Mouse (Mus musculus) spleen, adult 18-20 months (tissue): ENCODE data around the gene Mast4.

Experiments used
- DNase-seq, 2 experiments: peaks; one replicate each; pipeline ENCODE4 v3.0.0; 2022; ENCODE audit warnings: mixed read lengths in 2 of 2

Gene Mast4

DNA sequence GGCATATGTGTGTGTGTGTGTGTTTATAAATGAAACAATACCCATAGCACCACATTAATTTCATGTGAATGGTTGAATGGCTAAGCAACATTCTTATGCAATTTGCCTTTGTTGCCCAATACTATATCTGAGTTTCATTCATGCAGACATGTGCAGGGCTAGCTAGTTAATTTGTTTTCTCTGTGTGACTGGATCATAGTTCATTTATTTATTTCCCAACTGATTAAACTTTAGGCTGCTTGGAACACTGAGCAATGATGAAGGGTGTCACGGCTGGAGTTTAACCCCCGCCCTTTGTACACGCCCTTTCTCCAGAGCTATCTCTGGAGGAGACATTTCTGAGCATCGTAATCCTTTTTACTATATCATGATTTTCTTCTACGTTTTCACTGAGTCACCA lies 481.4 kb downstream of the Mast4 start:
- DNase-seq: no peak

DNA sequence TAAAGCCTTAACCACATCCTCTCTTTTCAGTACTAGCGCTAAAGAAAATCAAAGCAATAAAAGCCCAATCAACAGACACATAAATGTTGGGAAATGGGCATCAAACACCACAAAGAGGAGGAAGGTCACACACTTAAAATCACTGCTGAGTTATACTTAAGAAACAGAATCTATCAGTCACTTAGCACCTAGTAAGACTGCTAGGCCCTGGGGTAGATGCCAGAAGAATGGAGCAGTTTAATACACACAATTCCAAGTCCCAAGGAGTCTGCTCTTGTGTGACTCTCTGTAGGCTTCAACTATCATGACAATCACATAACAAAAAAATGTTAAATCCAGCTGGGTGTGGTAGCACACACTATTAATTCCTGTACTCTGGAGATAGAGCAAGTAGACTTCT lies 483.0 kb downstream of the Mast4 start:
- no peak for DNase-seq

DNA sequence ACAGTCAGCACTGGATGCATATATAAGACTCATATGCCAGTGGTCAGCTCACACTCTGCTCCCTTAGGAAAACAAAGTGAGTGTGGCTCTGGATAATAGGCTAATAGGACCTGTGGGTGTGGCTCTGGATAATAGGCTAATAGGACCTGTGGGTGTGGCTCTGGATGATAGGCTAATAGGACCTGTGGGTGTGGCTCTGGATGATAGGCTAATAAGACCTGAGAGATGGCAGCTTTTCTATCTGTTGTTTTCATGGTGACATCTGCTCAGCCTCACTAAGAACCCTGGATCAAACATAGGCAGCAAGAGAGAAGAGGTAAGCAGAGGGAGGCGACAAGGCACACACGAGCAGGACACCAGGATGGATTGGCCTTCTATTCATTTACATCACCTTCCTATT lies 483.7 kb downstream of the Mast4 start:
- no peak for DNase-seq

DNA sequence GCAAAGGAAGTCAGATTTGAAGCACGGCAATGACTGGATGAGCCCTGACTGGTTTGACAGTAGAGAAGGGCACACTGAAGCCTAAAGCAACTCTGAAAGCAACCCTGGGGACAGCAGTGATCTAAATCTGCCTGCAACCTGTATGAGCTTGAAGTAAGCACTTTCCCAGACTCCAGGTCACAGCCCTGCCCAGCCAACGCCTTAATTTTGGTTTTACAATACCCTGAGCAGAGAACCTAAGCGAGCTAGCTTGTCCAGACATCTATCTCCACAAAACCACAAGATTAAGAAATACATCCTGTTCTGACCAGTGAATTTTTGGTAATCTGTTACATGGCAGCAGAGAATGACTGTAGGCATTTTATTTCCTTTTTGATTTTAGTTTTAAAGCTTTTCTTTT lies 485.2 kb downstream of the Mast4 start:
- no peak for DNase-seq

DNA sequence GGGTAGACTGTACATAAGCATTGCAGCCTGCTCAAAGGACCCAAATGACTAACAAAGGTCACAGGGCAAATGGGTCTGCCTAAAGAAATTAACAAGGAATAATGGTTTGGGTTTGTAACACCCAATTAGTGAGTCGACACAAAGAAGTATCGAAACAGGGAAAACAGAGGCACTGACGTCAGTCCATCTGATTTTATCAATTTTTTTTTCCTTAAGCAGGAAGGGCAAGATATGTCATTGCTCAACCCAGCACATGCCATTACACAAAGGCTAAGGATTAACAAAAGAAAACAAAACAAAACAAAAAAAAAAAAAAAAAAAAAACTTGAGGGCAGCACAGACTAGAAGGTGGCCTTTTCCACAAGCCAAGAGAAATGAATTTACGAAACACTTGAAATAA lies 487.8 kb downstream of the Mast4 start:
- no peak for DNase-seq

DNA sequence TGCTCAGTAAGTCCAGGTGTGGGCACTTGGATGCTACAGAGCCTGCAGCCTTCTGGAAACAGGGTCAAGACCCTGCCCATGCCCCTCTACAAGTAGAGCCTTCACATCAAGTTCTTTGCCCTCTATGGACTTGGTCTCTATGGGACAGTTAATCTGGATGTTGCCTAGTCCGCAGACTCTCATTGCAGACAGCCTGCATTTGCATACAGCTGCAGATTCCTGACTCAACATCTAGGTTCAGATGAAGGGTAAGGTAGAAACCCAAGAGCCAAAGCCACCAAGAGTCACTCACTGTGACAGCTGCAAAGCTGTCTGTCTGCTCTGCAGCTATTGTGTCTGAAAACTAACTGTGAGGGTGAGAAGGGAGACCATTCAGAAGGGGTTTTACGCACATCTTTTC lies 491.6 kb downstream of the Mast4 start:
- no peak for DNase-seq

DNA sequence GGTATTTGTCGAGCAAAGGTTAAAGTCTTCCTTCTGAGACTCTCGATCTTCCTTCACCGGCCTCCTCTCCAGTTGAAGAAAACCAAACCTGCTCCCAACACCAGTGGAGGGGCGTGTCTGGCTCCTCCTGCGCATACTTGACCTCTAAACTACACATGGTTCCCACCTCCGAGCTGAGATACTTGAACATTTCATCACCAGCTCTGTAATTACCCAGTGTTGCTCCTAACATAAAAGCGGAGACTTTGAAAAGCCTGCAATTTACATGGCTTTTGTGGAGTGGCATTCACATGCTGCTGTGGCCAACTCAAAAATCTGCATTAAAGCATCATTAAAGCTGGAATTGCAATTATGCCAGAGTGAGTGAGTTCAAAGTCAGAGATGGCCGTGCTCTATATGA lies 492.1 kb downstream of the Mast4 start:
- DNase-seq: no peak

DNA sequence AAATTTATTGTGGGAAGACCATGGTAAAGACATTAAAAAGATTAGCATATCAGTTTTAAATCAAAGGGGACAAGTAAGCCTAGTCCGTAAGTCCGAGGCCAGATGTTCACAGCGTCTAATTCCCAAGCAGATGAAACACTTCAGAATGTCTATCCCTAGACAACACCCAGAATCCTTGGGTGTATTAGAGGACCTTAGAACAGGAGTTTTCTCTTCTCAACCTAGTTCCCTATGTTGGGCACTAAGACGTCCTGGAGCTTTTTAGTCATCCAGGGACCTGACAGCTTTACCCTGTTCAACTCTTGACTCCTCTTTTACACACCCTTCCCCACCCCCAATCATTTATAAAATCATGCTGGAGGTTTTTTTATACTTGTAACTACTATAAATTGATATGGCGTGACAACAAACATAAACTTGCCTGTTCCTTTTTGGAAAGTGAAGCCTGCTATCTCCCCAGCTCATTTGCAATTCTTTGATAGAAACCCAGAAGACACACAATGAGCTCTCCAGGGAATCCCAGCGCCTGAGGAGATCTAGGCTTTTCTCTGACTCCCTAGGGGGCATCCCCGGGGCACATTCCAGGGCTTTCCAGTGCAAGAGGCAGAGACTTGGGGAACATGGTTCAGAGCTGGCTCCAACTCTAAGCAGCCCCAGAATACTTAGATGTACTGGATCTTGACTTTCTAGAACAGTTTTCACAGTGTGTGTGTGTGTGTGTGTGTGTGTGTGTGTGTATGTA lies 494.4 kb downstream of the Mast4 start:
- DNase-seq: no peak

DNA sequence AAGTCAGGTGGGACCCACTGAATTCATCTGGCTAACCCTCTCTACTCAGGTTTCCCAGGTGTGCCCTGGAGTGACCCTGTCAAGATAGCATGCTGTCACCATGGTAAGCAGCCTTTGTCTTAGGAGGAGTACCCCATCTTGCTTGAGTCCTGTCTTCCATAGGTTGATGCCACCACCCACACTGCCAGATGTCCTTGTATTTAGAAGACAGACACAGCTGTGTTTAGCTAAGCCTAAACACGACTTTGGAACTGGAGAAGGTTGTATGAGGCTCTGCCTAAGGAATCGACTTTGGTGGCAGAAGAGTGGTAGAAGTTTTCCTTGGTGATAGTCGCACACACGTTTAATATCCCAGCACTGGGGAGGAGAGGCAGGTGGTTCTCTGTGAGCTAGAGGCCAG lies 496.9 kb downstream of the Mast4 start:
- DNase-seq: no peak

DNA sequence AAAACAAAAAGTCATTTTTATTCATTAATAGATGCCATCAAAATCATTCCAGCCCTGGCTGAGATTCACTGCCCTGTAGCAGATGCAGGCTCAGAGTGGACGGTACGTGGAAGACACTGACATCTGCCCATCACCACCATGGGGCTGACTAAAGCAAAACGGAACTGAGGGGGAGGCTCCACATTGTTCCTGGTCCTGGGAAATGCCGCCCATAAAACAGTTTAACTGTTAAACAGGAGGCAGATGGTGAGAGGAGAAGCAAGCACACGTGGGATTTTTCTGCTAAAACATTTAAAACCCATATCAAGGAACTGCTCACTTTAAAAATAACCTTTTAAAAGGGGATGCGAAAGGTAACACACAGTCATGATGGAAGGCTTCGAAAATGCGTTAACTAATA lies 499.0 kb downstream of the Mast4 start:
- no peak for DNase-seq

DNA sequence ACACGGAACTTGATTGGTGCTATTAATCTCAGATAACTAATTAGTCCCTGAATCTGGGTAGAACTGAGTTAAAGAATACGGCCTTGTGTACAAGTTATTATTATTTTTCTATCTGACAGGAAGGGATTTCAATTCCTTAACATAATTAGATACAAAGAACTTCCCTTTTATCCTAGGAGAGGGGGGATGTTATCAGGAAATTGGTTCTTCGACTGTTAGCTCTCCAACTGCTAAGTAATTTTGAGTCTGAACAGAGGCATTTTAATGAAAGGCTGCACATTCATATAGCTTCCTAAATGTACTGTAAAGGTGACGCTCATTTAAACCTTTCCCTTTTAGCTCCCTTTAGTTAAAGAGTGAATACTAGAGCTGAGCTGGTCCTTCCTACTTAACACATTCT lies 516.0 kb downstream of the Mast4 start:
- no peak for DNase-seq

DNA sequence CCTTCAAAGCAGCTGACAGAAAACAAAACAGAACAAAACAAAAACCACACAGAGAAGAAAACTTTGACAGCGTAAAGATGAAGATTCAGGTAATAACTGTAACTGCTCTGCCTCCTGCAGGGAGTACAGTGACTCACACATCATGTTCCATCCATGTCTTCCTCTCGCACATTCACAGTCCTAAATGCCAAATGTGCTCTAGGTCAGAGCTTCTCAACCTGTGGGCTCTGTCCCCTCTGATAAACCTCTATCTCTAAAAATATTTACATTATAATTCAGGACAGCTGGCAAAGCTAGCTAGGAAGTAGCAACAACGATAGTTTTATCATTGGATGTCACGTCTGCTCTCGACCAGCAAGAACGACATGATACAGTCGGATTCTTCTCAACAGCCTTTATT lies 517.6 kb downstream of the Mast4 start:
- no peak for DNase-seq

DNA sequence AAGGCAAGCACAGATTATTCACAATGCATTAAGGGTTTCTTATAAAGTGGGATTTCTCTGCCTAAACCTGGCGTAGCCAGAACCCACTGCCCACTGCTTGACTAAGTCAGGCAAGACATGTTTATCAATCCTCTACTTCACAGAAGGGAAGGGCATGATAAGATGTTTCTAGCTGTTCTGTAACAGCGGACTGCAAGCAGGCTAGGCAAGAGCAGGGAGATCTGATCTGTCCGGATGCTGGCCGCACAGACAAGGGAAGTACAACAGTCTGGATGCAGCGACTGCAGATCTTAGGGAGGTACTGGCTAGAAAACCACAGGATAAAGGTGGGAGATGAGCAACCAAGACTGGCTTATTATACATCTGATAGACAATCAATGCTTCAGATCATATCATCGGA lies 519.1 kb downstream of the Mast4 start:
- DNase-seq: no peak

DNA sequence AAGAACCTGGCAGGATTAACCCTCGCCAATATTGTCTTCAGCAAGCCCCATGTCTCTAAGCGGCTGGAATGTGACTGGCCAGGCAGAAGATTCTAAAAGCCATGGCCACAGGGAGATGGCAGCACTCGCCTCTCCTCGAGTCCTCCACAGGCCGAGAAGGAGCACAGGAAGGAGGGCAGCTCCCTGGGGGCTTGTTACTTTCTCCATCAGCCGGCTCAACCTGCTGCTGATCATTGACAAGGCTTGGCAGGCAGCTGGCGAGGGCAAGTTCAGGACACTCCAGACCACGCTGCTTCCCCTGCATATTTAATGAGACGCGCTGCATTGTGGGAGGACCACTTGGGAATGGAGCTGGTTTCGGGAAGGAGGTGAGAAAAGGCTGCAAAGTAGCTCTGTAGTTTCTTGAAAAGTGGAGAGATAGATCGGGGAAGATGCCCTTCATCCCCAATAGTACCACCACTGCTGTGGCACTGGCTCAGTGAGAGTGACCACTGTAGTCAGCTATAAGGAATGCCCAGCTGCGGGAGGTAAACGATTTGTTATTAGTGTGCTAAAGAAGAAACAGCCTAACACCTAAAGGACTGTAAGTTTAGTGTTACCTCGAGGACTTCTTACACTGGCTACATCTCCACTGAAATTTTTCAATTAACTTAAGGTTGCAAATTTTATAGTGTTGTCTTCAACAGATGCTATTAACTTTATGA lies 523.0 kb downstream of the Mast4 start:
- DNase-seq: no peak

DNA sequence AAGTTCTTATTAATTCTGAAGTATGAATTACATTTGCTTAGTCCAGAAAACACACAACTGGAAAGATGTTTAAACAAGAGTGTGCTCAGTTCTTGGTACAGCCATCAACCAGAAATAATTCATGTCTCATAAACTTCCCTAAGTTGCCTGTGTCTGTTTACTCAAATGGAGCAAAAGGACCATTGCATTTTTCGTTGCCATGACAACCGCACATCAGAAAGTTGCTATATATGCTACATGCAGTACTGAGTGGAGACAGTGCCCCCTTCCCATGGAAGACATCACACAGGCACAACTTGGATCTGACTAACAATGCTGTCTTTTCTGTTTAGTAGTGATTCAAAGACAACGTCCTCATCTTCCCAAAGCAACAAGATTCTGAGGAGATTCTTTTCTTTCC lies 527.6 kb downstream of the Mast4 start:
- DNase-seq: no peak

DNA sequence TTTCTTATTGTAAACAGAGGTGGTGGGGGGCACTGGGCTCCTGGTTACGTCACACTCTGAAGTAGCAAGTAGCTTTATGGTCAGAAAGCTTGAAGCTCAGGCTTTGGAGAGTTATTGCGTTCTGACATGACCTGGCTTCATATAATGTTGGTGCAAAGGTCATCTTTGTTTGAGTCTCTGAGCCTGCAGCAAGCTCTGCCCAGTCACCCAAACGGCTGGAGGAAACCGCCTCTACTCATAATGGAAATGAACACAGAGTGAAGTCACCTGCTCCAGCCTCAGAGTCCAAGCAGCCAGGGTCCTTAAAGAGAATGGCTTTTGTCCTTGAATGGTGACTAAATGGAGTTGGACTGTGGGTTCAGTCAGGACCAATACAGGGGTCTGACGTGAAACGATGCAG lies 529.1 kb downstream of the Mast4 start:
- no peak for DNase-seq

DNA sequence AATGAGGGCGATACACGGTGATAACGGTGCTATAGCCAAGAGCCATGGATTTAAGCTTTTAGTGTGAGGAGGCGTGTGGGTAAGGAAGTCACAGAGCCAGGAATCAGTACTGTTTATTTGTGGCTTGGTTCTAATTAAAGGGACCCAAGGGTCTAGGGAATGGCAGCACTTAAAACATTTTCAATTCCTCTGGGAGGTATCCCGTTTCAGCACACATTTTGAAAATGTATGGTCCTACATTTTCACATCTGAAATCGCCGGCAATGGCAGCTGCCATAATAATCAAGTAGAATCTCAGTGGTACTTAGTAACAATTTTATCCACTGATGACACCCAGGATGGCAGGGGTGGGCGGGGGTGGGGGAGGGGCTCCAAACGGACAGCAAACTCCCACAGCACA lies 531.1 kb downstream of the Mast4 start:
- DNase-seq: no peak

DNA sequence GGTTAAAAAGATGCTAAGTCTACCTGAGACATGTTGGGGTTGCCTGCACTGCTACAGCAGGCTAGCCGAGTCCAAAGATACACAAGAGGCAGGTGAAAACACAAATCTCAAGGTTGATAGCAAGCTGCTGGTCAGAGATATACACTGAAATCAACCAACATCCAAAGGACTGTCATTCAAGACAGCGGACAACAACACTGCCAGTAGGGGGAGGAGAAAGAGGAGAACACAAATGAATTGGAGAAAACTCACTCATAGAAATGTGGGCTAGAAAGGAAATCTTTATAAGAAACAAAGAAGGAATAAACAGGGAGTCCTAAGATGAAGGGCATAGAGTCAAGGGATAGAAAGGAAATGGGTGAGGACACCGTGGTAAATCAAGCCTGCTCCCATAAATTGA lies 542.1 kb downstream of the Mast4 start:
- DNase-seq: no peak

DNA sequence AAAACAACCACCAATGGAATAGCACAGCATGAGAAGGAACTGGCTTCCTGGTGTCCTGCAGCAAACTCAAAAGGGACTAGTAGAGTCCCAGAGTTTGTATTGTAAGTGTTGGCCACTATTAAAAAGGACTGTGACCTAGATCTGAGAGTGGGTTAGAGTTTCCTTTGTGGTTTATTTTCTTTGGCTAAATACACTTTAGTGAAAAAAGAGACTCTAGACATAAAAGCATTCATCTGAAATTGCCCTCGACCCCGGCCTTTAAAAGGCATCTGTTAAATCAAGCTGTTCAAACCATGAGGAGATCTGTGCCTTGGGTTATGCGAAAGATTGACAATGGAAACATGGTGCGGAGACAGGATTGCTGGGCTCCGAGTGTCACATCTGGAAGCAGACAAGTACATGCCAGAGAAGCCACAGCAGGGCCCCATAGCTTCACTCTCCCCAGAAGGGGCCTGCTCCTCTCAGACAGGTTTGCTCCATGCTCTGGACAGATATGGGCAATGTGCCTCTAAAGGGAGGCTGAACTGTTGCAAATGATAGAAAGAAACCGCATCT lies 543.6 kb downstream of the Mast4 start:
- DNase-seq: no peak

DNA sequence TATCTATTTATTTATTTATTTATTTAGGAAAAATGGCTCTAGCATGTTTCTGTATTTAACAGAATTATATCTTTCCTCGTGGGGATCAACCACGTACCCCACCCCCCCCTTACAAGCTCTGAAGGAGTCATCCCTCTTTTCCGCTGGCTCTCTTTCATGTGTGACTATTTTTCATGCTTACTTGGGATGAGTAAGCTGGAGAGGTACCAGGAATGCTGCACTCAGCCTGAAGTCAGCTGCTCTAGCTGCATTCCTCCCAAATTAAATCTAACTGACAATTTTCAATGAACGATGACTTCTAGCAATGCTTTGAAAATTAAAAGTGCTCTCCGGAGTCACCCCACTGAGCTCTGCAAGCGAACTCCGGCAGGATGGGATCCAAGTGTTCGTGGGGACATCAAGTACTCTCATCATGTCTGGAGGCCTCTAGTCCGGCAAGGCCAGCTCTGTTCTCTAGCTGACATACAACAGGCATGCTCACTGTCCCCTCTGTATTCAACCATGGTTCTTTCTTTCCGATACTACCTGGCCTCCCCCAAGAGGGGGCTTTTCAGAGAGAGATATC lies 547.5 kb downstream of the Mast4 start:
- DNase-seq: no peak

DNA sequence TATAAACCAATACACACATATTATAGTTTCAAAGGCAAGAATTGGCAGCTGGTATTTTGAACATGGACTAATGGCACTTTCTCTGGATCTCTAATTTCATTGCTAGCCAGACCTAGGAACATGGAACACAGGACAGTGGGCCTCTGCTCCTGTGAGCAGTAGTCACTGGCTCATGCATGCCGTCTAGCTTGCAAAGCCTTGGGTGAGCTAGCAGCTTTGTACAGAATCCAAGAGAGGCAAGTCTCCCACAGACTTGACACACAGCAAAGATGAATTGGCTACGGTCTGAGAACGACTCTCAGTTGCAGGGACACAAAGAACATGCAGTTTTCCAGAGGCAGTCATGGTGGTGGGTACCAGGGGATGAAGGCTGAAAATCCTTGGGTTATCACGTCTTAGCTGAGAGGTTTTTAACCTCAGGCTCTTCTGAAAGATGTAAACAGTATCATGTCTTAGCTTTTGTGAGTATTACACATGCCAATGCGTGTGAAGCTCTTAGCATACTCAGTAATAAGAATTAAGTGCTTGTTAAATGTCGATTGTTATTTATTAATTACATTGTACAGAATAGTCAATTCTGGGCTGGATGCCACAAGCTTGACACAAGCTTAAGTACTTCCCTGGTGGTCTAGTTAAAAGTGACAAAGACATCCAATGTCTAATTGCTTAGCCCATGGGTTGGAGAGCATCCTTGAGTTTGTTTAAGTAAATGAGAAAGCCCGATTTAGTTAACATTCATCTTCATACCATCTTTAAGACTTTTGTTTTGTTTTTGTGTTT lies 550.6 kb downstream of the Mast4 start:
- no peak for DNase-seq

DNA sequence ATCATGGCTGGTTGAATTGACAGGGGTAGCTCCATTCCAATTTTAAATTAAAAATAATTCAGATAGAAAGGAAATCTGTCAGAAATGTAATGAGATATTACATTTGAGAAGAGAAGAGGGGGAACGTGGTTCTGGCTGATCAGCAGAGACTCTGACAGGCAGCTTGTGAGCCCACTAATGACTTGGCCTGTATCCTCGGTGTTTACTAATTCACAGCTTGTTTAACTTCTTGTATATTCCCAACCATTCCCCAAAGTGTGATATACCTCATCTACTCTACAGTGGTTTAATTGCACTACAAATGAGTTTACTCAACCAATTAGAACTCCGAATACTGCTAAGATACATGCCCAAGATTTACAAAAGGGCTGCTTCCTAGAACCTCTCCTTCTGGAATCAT lies 555.0 kb downstream of the Mast4 start:
- no peak for DNase-seq

DNA sequence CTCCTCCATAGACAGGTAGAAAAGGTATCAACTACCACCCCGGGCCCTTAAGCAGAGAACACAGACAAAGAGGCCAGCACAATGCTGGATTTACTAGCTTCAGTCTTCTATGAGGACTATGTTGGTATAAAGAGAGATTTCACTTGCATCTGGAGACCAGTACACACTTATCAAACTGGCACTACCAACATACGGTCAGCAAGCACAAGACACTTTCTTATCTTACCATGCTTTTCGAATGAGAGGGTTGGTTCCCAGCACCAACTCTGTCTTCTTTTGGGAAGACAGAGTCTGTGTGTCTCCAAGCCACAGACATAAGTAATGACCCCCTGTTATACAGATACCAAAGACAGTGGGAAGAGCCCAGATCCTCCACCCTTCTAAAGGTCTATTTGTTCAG lies 555.4 kb downstream of the Mast4 start:
- DNase-seq: no peak
